Mouse (Mus musculus) naive thymus-derived CD4-positive, alpha-beta T cell, adult 5 months (primary cell): ENCODE results near the gene Grm2. TPM values are rescaled to one million over a fixed set of nuclear protein-coding genes. Genes with fewer than 3 reads are reported as not detected.

Experiments used
- polyA plus RNA-seq: library from polyadenylated mRNA; unstranded; fragments of 100-300 nt; shearing (Covaris generic); gene quantifications from one replicate; pipeline ENCODE4 v1.2.1, GENCODE M21; 2017

Gene Grm2
- polyA plus RNA-seq: not detected

GRCm38 (mm10) chr9:106655884-106656720, at the start of gene Grm2:
Gene Grm2 (minus strand): TSS chr9:106656082.

GRCm38 (mm10) chr9:106685249-106686101, 29.6 kb upstream of the Grm2 start, which contains the start of gene Tex264:
Gene Tex264 (minus strand): TSS chr9:106685927.

GRCm38 (mm10) chr9:106626282-106626681, 29.6 kb downstream of the Grm2 start, which contains the start of gene Iqcf6:
Gene Iqcf6 (plus strand): TSS chr9:106626582.

Other genes starting within 250 kb of the Grm2 start
- gene Rpl29, start 226.6 kb downstream of the Grm2 start, polyA plus RNA-seq: 699 TPM
- 13.8 TPM for gene Acy1, start 217.8 kb downstream of the Grm2 start, polyA plus RNA-seq
- gene Abhd14b, start 208.6 kb downstream of the Grm2 start, polyA plus RNA-seq: 5.1 TPM
- 8.6 TPM for gene Abhd14a, start 208.4 kb downstream of the Grm2 start, polyA plus RNA-seq
- gene Pcbp4, start 202.8 kb downstream of the Grm2 start, polyA plus RNA-seq: 8.3 TPM
- gene Gpr62, start 190.1 kb downstream of the Grm2 start, polyA plus RNA-seq: not detected
- gene Rrp9, start 180.1 kb downstream of the Grm2 start, polyA plus RNA-seq: 98.3 TPM
- gene Parp3, start 179.1 kb downstream of the Grm2 start, polyA plus RNA-seq: 46.8 TPM
- not detected for gene Iqcf1, start 156.1 kb downstream of the Grm2 start, polyA plus RNA-seq
- not detected for gene Iqcf5, start 141.5 kb downstream of the Grm2 start, polyA plus RNA-seq
- gene Iqcf3, start 94.5 kb downstream of the Grm2 start, polyA plus RNA-seq: not detected
- not detected for gene Iqcf4, start 85.1 kb downstream of the Grm2 start, polyA plus RNA-seq
- not detected for gene Iqcf6, start 29.5 kb downstream of the Grm2 start, polyA plus RNA-seq
- 63.1 TPM for gene Tex264, start 29.8 kb upstream of the Grm2 start, polyA plus RNA-seq
- gene Rad54l2, start 133.1 kb upstream of the Grm2 start, polyA plus RNA-seq: 7.4 TPM
- gene Dcaf1, start 165.8 kb upstream of the Grm2 start, polyA plus RNA-seq: 63.5 TPM
- gene Rbm15b, start 231.3 kb upstream of the Grm2 start, polyA plus RNA-seq: 44.2 TPM
- gene Manf, start 235.9 kb upstream of the Grm2 start, polyA plus RNA-seq: 98.1 TPM